Comparison of ENCODE assay signal across 8 mouse cellular contexts in genomic region chr17:70633181-70633944, GRCm38 (mm10).
A peak's percentile ranks its signal among the peaks of the same experiment; 100 is the strongest.
DNase-seq lines count a peak whose midpoint lies in the region; ATAC-seq lines count a peak whose summit lies in the region.

No protein-coding gene starts in this region.

- no peaks in the 10 kb centered on the region for H3K36me3 ChIP-seq in hindbrain, embryonic 16.5 days (ENCODE audit: control insufficient read depth, insufficient read depth, low read length)

- H3K4me1 ChIP-seq in hindbrain, embryonic 16.5 days (ENCODE audit: control insufficient read depth, insufficient read depth, low read depth, low read length): no peaks in the 10 kb centered on the region

- peak; percentile 94 for ATAC-seq in common myeloid progenitor, adult 5-6 weeks (replicated peaks; ENCODE audit: low read depth, poor library complexity, severe bottlenecking)
- peak; percentile 95 for ATAC-seq in hindbrain, embryonic 16.5 days

- peak overlapping the region; percentile 14 for H3K4me2 ChIP-seq in hindbrain, embryonic 16.5 days (ENCODE audit: low read length)

- WGBS in hindbrain, embryonic 16.5 days: 16% methylated on average over 9 of the region's 9 CpGs

- H3K27ac ChIP-seq in hindbrain, embryonic 16.5 days (ENCODE audit: low read depth, low read length): peak overlapping the region; percentile 40

- H3K9ac ChIP-seq in hindbrain, embryonic 16.5 days (ENCODE audit: low read depth, low read length): no peak overlapping the region

- no peak overlapping the region for H3K4me3 ChIP-seq in hindbrain, embryonic 16.5 days (ENCODE audit: low read length)

- no peaks in the 10 kb centered on the region for H3K9me3 ChIP-seq in hindbrain, embryonic 16.5 days (ENCODE audit: control insufficient read depth, low read length)

- no peaks in the 10 kb centered on the region for H3K27me3 ChIP-seq in hindbrain, embryonic 16.5 days (replicated peaks; ENCODE audit: control insufficient read depth, insufficient read depth, low read length)

- DNase-seq in adrenal gland, adult (ENCODE audit: inconsistent age in 2 of 2, low spot score in 1 of 2): peak; percentile 71 to 93
- DNase-seq in gastrocnemius, adult 8-10 months (ENCODE audit: low spot score in 2 of 2): peak; percentile 25 to 30
- DNase-seq in layer of hippocampus, postnatal 36 days: peak; percentile 83 to 86
- peak; percentile 56 to 72 for DNase-seq in lung, postnatal 4 days
- peak; percentile 78 for DNase-seq in right cerebral cortex, postnatal 25 days
- no peak for DNase-seq in spleen, postnatal 4 days (ENCODE audit: low spot score in 2 of 2)

Comparison
In these comparisons a context has a peak if more than half of its experiments do, and no peak if none do; other contexts are left out.
1. DNase-seq: peak in adrenal gland, adult (2 of 2), gastrocnemius, adult 8-10 months (2 of 2), layer of hippocampus, postnatal 36 days (2 of 2), lung, postnatal 4 days (2 of 2) and right cerebral cortex, postnatal 25 days (single experiment); none in spleen, postnatal 4 days (0 of 2).